Mouse (Mus musculus) ES-E14 (cell line): ENCODE measurements at regions not wholly inside any gene's neighbourhood (a gene's known extent, or its start where the extent isn't known, plus 50 kb on each side); places are given as distances from the start of the nearest gene placed in this dataset.

ENCODE experiments used
- CHD2 ChIP-seq: IDR thresholded peaks from 2 replicates; pipeline ENCODE4 v1.6.1; 2014; ENCODE audit warnings: mild to moderate bottlenecking, low read depth, low read length, inconsistent platforms
- HCFC1 ChIP-seq: IDR thresholded peaks from 2 replicates; pipeline ENCODE4 v1.6.1; 2012; ENCODE audit warnings: low read length, inconsistent platforms, borderline replicate concordance; ENCODE audit not compliant: insufficient read depth
- MAFK ChIP-seq: IDR thresholded peaks from 2 replicates; pipeline ENCODE4 v1.6.1; 2014; ENCODE audit warnings: mild to moderate bottlenecking, low read depth, low read length, inconsistent platforms; ENCODE audit not compliant: insufficient read depth
- ZC3H11A ChIP-seq: IDR thresholded peaks from 2 replicates; pipeline ENCODE4 v1.6.1; 2012; ENCODE audit warnings: low read depth, mild to moderate bottlenecking, inconsistent platforms, low read length, borderline replicate concordance
- ZNF384 ChIP-seq: IDR thresholded peaks from 2 replicates; pipeline ENCODE4 v1.6.1; 2012; ENCODE audit warnings: low read depth, low read length, inconsistent platforms

DNA sequence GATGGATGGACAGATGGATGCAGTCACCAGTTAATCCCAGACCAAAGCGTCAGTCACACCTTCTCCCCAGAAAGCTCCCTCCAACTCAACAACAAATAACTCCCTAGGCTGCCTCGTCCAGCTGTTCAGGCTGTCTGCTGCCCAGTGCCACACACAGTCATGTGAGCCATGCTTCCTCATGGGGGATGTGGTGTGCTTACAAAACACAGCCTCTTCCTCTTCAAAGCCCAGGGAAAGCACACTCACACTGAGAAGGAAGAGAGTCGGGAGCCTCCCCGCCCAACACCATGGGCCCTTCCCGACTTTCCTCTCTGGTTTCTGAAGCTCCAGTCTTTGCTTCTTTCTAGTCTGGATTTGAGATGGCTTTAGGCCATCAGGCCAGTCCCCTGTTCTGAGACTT is 61.6 kb downstream of the Zfp36l2 start:
- no peak for TF ChIP-seq ZNF384
- no peak for TF ChIP-seq HCFC1
- no peak for TF ChIP-seq MAFK
- TF ChIP-seq ZC3H11A = no peak
- no peak for TF ChIP-seq CHD2
